Mouse (Mus musculus): ENCODE measurements around the gene Hoxc5. TPM values are rescaled to one million over a fixed set of nuclear protein-coding genes. Genes with fewer than 3 reads are reported as not detected.

The Hoxc5 gene
- polyA plus RNA-seq, 1 experiment from 2014 or later = 32.2 TPM

DNA sequence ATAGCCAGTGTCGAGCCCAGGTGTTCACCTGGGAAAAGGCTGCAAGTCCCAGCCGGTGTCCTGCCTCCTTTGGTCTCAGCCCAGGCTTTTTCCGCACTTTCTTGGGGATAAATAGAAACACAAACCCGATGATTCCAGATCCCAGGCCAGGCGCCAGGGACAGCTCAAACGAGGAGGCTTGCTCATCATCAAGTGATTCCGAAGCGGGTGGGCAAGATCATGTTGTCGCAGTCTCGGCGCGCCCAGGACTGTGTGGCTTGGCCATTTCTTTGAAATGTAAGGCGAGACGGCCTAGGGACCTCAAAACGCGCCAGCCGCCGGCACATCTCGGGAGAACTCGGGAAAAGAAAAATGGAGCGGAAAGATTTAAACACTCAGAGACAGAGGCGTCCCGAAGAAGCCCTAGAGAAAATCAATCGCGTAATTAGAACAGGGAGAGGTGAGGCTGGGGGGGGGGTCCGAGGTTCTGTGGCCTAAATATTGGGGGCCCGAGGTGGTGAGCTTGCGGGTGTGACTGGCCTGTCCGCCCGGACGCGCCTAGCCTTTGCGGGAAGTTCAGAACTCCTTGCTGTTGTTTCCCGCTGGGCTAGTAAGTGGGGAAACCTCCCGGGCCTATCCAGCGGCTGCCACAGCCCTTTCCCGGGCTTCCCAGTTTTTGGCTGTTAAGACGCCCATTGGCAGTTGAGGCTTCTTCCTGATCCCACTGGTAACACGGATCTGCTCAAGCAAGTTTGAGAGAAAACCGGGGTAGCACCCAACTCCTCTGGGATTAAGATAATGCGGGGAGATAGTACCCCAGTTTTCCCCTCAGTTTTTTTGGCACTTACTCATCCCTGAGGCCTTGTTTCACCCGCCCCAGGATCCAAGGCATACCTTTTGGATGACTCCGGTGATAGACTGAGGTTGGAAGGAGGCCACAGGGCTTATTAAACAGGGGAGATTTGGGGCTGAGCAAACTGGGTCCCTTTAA lies 60.3 kb downstream of the Hoxc5 start:
- Histone ChIP-seq H3K27me3 (ENCODE audit: control insufficient read depth, insufficient read depth, low read length) (peaks cover 97% of the 10 kb centered on the region), H3K9me3 (ENCODE audit: control insufficient read depth, low read length) (no peaks in the 10 kb centered on the region), H3K4me3 (replicated peaks; ENCODE audit: low read length) (peak overlapping the region; percentile 24), H3K9ac (peak overlapping the region; percentile 59), H3K4me1 (replicated peaks; ENCODE audit: control insufficient read depth, insufficient read depth, low read length) (no peaks in the 10 kb centered on the region), H3K36me3 (replicated peaks; ENCODE audit: control insufficient read depth, insufficient read depth) (no peaks in the 10 kb centered on the region), H3K27ac (peak overlapping the region; percentile 81), H3K4me2 (replicated peaks) (peak overlapping the region; percentile 51)
- 2% methylated on average over 43 of the region's 43 CpGs for WGBS
- DNase-seq (ENCODE audit: low spot score) (no peak), ATAC-seq (ENCODE audit: low FRiP score) (no peak)

DNA sequence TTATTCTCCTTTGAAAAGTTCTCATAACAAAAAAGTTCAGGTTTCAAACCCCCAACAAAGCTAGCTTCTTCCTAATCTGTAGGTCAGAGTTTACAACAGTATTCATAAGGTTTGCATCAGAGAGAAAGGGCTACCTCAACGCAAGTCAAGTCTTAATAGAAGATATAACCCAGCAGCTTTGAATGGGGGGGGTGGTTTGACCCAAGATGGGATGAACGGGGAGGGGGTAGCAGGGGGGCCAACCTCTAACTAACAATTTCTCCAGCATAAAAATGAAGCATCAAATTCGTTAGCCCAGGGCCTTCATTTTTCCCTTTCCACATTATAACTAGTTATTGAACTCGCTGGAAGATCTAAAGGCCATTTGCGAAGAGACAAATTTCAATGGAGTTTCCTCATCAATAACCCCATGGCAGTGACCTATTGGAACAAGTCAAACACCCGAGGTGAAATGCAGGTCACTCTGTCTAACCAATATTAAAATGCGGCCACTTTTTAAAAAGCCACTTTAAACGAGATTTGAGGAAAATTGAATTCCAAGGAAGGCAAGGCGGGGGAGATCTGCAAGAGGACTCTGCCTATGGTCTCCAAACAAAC lies 61.8 kb downstream of the Hoxc5 start:
- no peaks in the 10 kb centered on the region for H3K9me3 ChIP-seq (ENCODE audit: control insufficient read depth, low read length)
- peaks cover 94% of the 10 kb centered on the region for H3K27me3 ChIP-seq (ENCODE audit: control insufficient read depth, insufficient read depth, low read length)
- DNase-seq (ENCODE audit: low spot score) (no peak), ATAC-seq (ENCODE audit: low FRiP score) (no peak)
- WGBS = 14% methylated on average over 9 of the region's 9 CpGs
- no peaks in the 10 kb centered on the region; the same call in 1 of the 2 replicates for H3K4me1 ChIP-seq (replicated peaks; ENCODE audit: control insufficient read depth, insufficient read depth, low read length)
- no peak overlapping the region for H3K4me3 ChIP-seq (replicated peaks; ENCODE audit: low read length)
- 0 out of 2 replicates have a peak overlapping the region, but pooled peaks have one; percentile 56 for H3K9ac ChIP-seq
- peak overlapping the region; percentile 81 for H3K27ac ChIP-seq
- H3K36me3 ChIP-seq (replicated peaks; ENCODE audit: control insufficient read depth, insufficient read depth) = no peaks in the 10 kb centered on the region
- peak overlapping the region; percentile 51 for H3K4me2 ChIP-seq (replicated peaks)

DNA sequence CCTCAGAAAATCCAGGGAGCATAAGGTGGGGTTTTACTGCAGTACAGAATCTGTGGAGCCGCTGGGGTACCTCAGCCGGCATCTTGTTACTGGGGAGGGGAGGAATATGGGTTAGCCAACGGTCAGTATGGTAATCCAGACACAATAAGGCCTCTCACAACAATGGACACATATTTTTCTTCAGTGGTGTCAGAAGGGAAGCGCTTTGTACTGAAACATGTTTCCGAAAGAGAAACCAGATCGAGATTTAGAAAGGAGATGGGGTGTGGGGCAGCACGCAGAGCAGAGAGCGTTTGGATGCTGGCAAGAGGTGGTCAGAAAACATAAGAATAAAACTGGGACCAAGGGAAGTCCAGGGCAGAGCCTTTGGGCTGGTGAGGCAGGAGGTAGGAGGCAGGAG lies 62.9 kb downstream of the Hoxc5 start:
- Histone ChIP-seq H3K36me3 (replicated peaks; ENCODE audit: control insufficient read depth, insufficient read depth) (no peaks in the 10 kb centered on the region), H3K27ac (peak overlapping the region; percentile 81), H3K4me3 (replicated peaks; ENCODE audit: low read length) (peak overlapping the region; percentile 11; the same call in 1 of the 2 replicates), H3K9ac (peak overlapping the region; percentile 56), H3K4me1 (replicated peaks; ENCODE audit: control insufficient read depth, insufficient read depth, low read length) (no peaks in the 10 kb centered on the region; the same call in 1 of the 2 replicates), H3K4me2 (replicated peaks) (peak overlapping the region; percentile 51), H3K9me3 (ENCODE audit: control insufficient read depth, low read length) (no peaks in the 10 kb centered on the region), H3K27me3 (ENCODE audit: control insufficient read depth, insufficient read depth, low read length) (peaks cover 92% of the 10 kb centered on the region)
- WGBS = 5% methylated on average over 8 of the region's 8 CpGs
- DNase-seq (ENCODE audit: low spot score) = no peak
- no peak for ATAC-seq (ENCODE audit: low FRiP score)

DNA sequence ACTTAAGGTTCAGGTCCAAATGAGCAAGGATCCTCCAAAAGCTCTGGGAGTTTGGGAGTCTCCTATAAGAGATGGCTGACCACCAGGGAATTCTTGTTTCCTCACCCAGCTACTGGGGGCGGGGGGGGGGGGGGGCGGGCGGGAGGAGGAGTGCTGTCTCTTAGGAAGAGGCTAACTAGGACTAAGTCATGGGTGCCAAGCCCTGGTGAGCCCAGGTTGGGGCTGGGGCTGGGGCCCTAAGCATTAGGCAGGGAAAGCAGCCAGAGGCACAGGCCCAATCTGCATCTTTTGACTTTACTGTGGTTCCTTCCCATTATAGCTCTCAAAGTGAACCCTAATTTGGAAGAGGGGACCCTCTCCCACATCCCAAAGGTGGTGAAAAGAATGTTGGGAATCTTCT lies 64.9 kb downstream of the Hoxc5 start:
- peak overlapping the region; percentile 6; the same call in 1 of the 2 replicates for H3K4me3 ChIP-seq (replicated peaks; ENCODE audit: low read length)
- H3K27me3 ChIP-seq (ENCODE audit: control insufficient read depth, insufficient read depth, low read length) = peaks cover 90% of the 10 kb centered on the region
- peak overlapping the region; percentile 42 for H3K9ac ChIP-seq
- ATAC-seq (ENCODE audit: low FRiP score) = no peak
- no peak for DNase-seq (ENCODE audit: low spot score)
- peak overlapping the region; percentile 35 for H3K4me2 ChIP-seq (replicated peaks)
- H3K4me1 ChIP-seq (replicated peaks; ENCODE audit: control insufficient read depth, insufficient read depth, low read length) = no peaks in the 10 kb centered on the region; the same call in 1 of the 2 replicates
- no CpG with 5 or more reads among the region's 3 CpGs for WGBS
- H3K36me3 ChIP-seq (replicated peaks; ENCODE audit: control insufficient read depth, insufficient read depth) = no peaks in the 10 kb centered on the region
- no peaks in the 10 kb centered on the region for H3K9me3 ChIP-seq (ENCODE audit: control insufficient read depth, low read length)
- peak overlapping the region; percentile 94 for H3K27ac ChIP-seq

DNA sequence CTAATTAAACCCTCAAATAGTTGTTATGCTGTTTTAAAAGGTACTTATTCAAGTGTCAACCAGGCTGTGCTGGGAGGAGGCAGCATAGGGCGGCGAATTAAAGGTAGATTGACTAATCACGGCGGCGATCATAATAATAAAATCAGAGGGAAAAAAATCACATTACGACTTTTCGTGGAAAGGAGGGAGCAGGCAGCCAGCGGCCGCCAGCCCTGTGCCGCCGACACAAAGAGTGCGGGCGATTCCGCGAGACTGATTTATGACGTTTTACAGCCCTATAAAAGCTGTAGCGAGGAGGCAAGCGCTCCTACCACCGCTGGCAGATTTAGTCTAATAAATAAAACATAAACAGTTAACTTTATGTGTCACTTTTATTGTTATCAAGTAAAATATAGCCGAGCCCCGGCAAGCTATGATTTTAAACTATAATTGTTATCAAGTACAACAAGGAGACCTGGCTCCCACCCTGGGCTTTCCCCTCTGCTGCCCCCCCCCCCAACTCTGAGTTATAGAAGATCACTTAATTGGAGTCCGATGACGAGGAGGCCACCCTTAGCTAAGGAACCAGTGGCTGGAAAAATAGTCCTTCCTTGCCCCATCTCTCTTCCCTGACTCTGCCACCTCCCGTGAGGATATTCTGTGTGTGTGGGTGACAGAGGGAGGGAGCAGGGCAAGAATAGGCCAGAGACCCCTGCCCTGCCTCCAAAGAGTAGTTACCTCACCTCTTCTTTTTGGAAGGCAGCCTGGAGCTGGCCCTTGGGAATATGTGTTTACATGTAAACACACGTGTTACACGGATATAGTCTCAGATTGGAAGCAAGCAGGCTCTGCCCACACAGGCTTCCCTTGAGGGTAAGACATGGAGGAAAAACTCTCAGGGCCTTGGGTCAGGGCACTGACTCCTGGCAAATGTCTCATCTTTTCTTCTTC lies 65.7 kb downstream of the Hoxc5 start:
- H3K4me1 ChIP-seq (replicated peaks; ENCODE audit: control insufficient read depth, insufficient read depth, low read length) = no peaks in the 10 kb centered on the region; the same call in 1 of the 2 replicates
- no peak for DNase-seq (ENCODE audit: low spot score)
- peak overlapping the region; percentile 6; the same call in 1 of the 2 replicates for H3K4me3 ChIP-seq (replicated peaks; ENCODE audit: low read length)

DNA sequence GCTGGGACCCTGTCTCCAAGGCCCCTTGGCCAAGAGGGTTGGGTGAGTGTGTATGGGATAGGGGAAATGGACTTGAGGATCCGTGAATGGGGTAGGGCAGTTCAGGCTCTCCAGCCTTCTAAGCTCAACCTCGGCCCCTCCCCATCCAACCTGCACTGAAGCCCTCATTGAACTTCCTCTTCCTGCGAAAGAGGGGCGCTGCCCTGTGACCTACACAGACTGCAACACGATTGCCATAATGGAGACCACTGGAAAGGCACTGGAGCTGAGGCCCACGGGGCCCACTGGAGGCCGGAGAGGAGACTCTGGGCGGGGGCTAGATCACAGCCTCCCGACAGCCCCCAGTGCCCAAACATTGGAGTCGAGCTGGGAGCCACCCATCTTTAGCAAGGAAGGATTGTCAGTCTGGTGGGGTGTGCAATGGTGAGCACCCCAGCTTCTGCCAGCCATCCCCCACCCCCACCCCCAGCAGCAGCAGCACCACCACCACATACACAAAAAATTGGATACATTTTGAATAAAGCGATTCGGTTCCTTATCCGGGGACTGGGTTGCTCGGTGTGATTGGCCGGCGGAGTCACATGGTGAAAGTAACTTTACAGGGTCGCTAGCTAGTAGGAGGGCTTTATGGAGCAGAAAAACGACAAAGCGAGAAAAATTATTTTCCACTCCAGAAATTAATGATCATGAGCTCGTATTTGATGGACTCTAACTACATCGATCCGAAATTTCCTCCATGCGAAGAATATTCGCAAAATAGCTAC lies 67.0 kb downstream of the Hoxc5 start:
- Histone ChIP-seq H3K36me3 (replicated peaks; ENCODE audit: control insufficient read depth, insufficient read depth) (no peaks in the 10 kb centered on the region), H3K9me3 (ENCODE audit: control insufficient read depth, low read length) (no peaks in the 10 kb centered on the region), H3K4me2 (replicated peaks) (peak overlapping the region; percentile 50), H3K4me3 (replicated peaks; ENCODE audit: low read length) (peak overlapping the region; percentile 46), H3K27ac (peak overlapping the region; percentile 94), H3K27me3 (ENCODE audit: control insufficient read depth, insufficient read depth, low read length) (peaks cover 91% of the 10 kb centered on the region), H3K9ac (peak overlapping the region; percentile 76), H3K4me1 (replicated peaks; ENCODE audit: control insufficient read depth, insufficient read depth, low read length) (no peaks in the 10 kb centered on the region; the same call in 1 of the 2 replicates)
- DNase-seq (ENCODE audit: low spot score) = no peak
- WGBS = under 1% methylated on average over 24 of the region's 24 CpGs
- peak; percentile 73 for ATAC-seq (ENCODE audit: low FRiP score)

More for the DNA sequence above, 65.7 kb downstream of the Hoxc5 start:
- Histone ChIP-seq H3K9me3 (ENCODE audit: control insufficient read depth, low read length) (no peaks in the 10 kb centered on the region), H3K4me2 (replicated peaks) (peak overlapping the region; percentile 35), H3K27ac (peak overlapping the region; percentile 94), H3K36me3 (replicated peaks; ENCODE audit: control insufficient read depth, insufficient read depth) (no peaks in the 10 kb centered on the region), H3K9ac (peak overlapping the region; percentile 42; the same call in 1 of the 2 replicates), H3K27me3 (ENCODE audit: control insufficient read depth, insufficient read depth, low read length) (peaks cover 92% of the 10 kb centered on the region)
- ATAC-seq (ENCODE audit: low FRiP score) = no peak
- 2% methylated on average over 26 of the region's 26 CpGs for WGBS

DNA sequence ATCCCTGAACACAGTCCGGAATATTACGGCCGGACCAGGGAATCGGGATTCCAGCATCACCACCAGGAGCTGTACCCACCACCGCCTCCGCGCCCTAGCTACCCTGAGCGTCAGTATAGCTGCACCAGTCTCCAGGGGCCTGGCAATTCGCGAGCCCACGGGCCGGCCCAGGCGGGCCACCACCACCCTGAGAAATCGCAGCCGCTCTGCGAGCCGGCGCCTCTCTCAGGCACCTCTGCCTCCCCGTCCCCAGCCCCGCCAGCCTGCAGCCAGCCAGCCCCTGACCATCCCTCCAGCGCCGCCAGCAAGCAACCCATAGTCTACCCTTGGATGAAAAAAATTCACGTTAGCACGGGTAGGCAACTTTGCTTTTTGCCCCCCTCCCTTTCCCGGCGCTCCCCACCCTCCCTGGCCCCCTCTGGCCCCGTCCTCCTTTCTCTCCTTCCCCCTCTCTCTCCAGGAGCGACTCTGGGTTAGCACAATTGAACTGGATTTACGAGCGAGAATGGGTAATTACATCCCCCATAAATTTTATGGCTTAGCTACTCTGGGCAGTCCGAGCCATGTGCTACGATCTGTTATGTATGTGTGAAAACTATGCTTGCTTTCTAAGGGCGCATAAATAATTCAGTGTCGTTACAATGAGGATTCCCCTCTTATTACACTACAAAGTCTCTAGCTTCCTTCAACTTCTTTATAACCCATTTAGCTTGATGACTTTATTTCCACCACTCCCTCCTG lies 67.7 kb downstream of the Hoxc5 start:
- Histone ChIP-seq H3K27me3 (ENCODE audit: control insufficient read depth, insufficient read depth, low read length) (peaks cover 91% of the 10 kb centered on the region), H3K4me1 (replicated peaks; ENCODE audit: control insufficient read depth, insufficient read depth, low read length) (no peaks in the 10 kb centered on the region; the same call in 1 of the 2 replicates), H3K27ac (peak overlapping the region; percentile 94), H3K9me3 (ENCODE audit: control insufficient read depth, low read length) (no peaks in the 10 kb centered on the region), H3K4me2 (replicated peaks) (peak overlapping the region; percentile 50), H3K4me3 (replicated peaks; ENCODE audit: low read length) (peak overlapping the region; percentile 46), H3K36me3 (replicated peaks; ENCODE audit: control insufficient read depth, insufficient read depth) (no peaks in the 10 kb centered on the region), H3K9ac (peak overlapping the region; percentile 76)
- DNase-seq (ENCODE audit: low spot score) (no peak), ATAC-seq (ENCODE audit: low FRiP score) (peak; percentile 51)
- WGBS = under 1% methylated on average over 34 of the region's 34 CpGs

DNA sequence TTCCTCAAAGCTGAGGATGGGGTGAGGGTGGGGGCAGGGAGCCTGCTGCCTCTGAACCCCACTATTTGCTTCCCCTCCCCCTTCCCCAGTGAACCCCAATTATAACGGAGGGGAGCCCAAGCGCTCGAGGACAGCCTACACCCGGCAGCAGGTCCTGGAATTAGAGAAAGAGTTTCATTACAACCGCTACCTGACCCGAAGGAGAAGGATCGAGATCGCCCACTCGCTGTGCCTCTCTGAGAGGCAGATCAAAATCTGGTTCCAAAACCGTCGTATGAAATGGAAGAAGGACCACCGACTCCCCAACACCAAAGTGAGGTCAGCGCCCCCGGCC lies 68.3 kb downstream of the Hoxc5 start:
- Histone ChIP-seq H3K4me2 (replicated peaks) (peak overlapping the region; percentile 50), H3K27me3 (ENCODE audit: control insufficient read depth, insufficient read depth, low read length) (peaks cover 91% of the 10 kb centered on the region), H3K36me3 (replicated peaks; ENCODE audit: control insufficient read depth, insufficient read depth) (no peaks in the 10 kb centered on the region), H3K27ac (peak overlapping the region; percentile 94), H3K9me3 (ENCODE audit: control insufficient read depth, low read length) (no peaks in the 10 kb centered on the region), H3K4me1 (replicated peaks; ENCODE audit: control insufficient read depth, insufficient read depth, low read length) (no peaks in the 10 kb centered on the region; the same call in 1 of the 2 replicates), H3K4me3 (replicated peaks; ENCODE audit: low read length) (peak overlapping the region; percentile 46), H3K9ac (peak overlapping the region; percentile 76)
- no peak for DNase-seq (ENCODE audit: low spot score)
- ATAC-seq (ENCODE audit: low FRiP score) = no peak
- WGBS = 1% methylated on average over 14 of the region's 14 CpGs
